Mouse (Mus musculus) heart, embryonic 12.5 days (tissue): ENCODE measurements around the gene Yae1d1. TPM values are rescaled to one million over a fixed set of nuclear protein-coding genes. Genes with fewer than 3 reads are reported as not detected.
"Not testable (repeated sequence)": the region's sequence is repeated elsewhere in the genome, so short reads cannot be mapped to it uniquely, and the experiment has no call there.

Experiments
- ATAC-seq: fragments of 200-750 bp; cut with Nextera tagmentation; 2 replicates; pipeline ENCODE4 v1.8.0; 2017; ENCODE audit warnings: moderate TSS enrichment, moderate library complexity; ENCODE audit not compliant: insufficient number of reproducible peaks, low FRiP score
- H3K27ac ChIP-seq: fragments of 300-500 bp; sonication (generic); 2 replicates; pipeline ENCODE4 v1.5.1; 2016; ENCODE audit warnings: mild to moderate bottlenecking, moderate library complexity; ENCODE audit not compliant: poor library complexity, severe bottlenecking
- H3K27me3 ChIP-seq: fragments of 300-500 bp; sonication (generic); replicated peaks from 2 replicates; pipeline ENCODE4 v1.6.1; 2016; ENCODE audit warnings: mild to moderate bottlenecking, moderate library complexity
- H3K36me3 ChIP-seq: fragments of 300-500 bp; sonication (generic); 2 replicates; pipeline ENCODE4 v1.6.1; 2016; ENCODE audit warnings: mild to moderate bottlenecking, moderate library complexity
- H3K4me1 ChIP-seq: fragments of 300-500 bp; sonication (generic); replicated peaks from 2 replicates; pipeline ENCODE4 v1.6.1; 2016; ENCODE audit warnings: mild to moderate bottlenecking
- H3K4me2 ChIP-seq: fragments of 300-500 bp; sonication (generic); 2 replicates; pipeline ENCODE4 v1.6.1; 2016; ENCODE audit warnings: mild to moderate bottlenecking, moderate library complexity
- H3K4me3 ChIP-seq: fragments of 300-500 bp; sonication (generic); 2 replicates; pipeline ENCODE4 v1.5.1; 2016; ENCODE audit warnings: mild to moderate bottlenecking
- H3K9ac ChIP-seq: fragments of 300-500 bp; sonication (generic); 2 replicates; pipeline ENCODE4 v1.6.1; 2016; ENCODE audit warnings: mild to moderate bottlenecking, moderate library complexity
- H3K9me3 ChIP-seq: fragments of 300-500 bp; sonication (generic); replicated peaks from 2 replicates; pipeline ENCODE4 v1.6.1; 2016; ENCODE audit warnings: mild to moderate bottlenecking, moderate library complexity
- WGBS: fragments of 180-500 bp; shearing (Covaris S2); methylation state at CpG from one replicate; pipeline ENCODE4 v1.1.7; 2016; 5-methylcytosine and 5-hydroxymethylcytosine counted together
- polyA plus RNA-seq: library from polyadenylated mRNA; unstranded; fragments of >200 nt; fragmentation: Nextera tagmentation; extraction: Ambion mirVana; gene quantifications from 2 replicates; pipeline ENCODE4 v1.2.1, GENCODE M21; 2016

Yae1d1 gene
- polyA plus RNA-seq, 1 experiment from 2014 or later = 78.9 TPM

DNA sequence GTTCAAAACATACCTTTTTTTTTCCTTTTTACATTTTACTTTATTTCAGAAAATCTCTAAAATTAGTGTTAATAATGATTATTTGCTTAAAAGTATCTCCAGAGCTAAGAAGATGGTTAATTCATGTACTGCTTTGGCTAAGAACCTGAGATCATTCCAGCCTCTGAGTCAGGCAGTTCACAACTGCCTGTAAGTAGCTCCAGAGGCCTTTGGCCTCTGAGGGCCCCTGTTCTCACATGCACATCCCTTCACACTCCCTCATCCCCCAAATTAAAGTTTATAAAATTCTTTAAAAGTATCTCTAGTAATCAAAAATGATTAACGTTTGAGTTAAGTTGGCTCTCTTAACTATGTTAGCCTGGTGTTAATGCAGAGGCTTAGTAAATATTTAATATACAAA, 17.7 kb downstream of the Yae1d1 start:
- H3K4me1 ChIP-seq = no peaks in the 10 kb centered on the region
- no peak overlapping the region for H3K9ac ChIP-seq
- 83% methylated on average over 1 of the region's 1 CpGs for WGBS
- H3K27ac ChIP-seq = no peak overlapping the region
- ATAC-seq = no peak
- no peaks in the 10 kb centered on the region for H3K27me3 ChIP-seq
- 0 out of 2 replicates have a peak, but pooled peaks cover 3% of the 10 kb centered on the region for H3K36me3 ChIP-seq
- peaks cover 3% of the 10 kb centered on the region for H3K9me3 ChIP-seq
- no peak overlapping the region for H3K4me3 ChIP-seq
- H3K4me2 ChIP-seq = no peak overlapping the region

DNA sequence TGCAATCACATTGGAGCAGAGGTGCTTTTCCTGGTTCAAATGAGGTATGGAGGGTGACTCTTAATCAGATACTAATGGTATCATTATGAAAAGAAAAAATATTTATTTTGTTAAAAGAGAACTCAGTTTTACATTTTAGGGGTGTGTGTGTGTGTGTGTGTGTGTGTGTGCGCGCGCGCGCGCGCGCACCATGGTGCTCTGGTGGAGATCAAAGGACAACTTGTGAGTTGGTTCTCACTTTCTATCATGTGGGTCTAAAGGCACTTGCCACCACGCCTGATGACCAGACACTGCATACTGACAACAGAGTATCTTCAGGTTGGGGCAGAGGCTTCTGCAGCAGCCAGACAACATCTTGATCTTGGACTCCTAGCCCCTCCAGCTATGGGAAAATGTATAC, 18.4 kb downstream of the Yae1d1 start:
- Histone ChIP-seq H3K36me3 (0 out of 2 replicates have a peak, but pooled peaks cover 3% of the 10 kb centered on the region), H3K4me3 (no peak overlapping the region), H3K4me2 (no peak overlapping the region), H3K4me1 (no peaks in the 10 kb centered on the region), H3K27me3 (no peaks in the 10 kb centered on the region), H3K9me3 (peaks cover 3% of the 10 kb centered on the region), H3K27ac (no peak overlapping the region), H3K9ac (no peak overlapping the region)
- 92% methylated on average over 9 of the region's 9 CpGs for WGBS
- ATAC-seq = no peak

DNA sequence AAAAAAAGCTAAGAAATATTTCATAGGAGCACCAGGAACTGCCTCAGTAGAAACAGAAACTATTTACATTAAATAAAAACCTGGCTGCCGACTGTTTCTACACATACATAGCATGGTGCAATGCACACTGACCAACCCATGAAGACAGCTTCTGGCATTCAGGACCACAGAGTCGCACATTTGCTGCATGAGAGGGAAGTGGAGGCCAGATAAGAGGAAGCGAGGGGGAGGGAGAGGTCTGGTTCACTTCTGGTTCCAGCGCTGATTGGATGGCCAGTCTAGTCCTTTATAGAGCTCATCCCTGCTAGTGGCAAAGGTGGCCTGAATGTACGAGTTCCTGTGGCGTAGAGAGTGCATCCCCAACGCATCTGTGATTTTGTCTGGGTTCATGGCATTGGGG, 32.5 kb downstream of the Yae1d1 start:
- Histone ChIP-seq H3K4me1 (no peaks in the 10 kb centered on the region), H3K27ac (no peak overlapping the region), H3K36me3 (no peaks in the 10 kb centered on the region), H3K27me3 (no peaks in the 10 kb centered on the region), H3K4me2 (no peak overlapping the region), H3K9me3 (no peaks in the 10 kb centered on the region), H3K4me3 (no peak overlapping the region), H3K9ac (no peak overlapping the region)
- no peak for ATAC-seq
- WGBS = 65% methylated on average over 7 of the region's 7 CpGs

DNA sequence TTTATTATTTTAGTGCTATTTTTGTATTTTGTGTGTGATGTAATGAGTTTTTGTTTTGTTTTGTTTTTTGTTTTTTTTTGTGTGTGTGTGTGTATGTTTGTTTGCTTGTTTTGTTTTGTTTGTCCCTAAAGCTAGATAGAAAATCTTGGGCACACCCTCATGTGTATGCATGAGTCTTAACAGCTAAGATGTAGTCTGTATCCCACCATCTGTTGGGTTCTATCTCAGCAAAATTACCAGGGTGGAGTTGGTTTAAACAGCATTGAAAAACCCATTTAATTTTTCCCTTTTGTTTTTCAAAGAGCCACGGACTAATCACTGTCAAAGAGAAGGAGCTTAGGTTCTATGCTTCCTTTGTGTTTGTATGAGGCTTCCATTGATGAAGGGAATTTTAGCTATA, 38.9 kb downstream of the Yae1d1 start:
- no peak overlapping the region for H3K27ac ChIP-seq
- H3K4me2 ChIP-seq = no peak overlapping the region
- H3K27me3 ChIP-seq = 0 out of 2 replicates have a peak, but pooled peaks cover 4% of the 10 kb centered on the region
- no peak overlapping the region for H3K9ac ChIP-seq
- H3K9me3 ChIP-seq = no peaks in the 10 kb centered on the region
- 58% methylated on average over 1 of the region's 1 CpGs for WGBS
- H3K4me1 ChIP-seq = no peaks in the 10 kb centered on the region
- H3K36me3 ChIP-seq = no peaks in the 10 kb centered on the region
- H3K4me3 ChIP-seq = no peak overlapping the region
- no peak for ATAC-seq

GRCm38 (mm10) chr13:17950581-17950980, 42.6 kb downstream of the Yae1d1 start:
- H3K9me3 ChIP-seq, H3K27me3 ChIP-seq, H3K36me3 ChIP-seq, H3K4me3 ChIP-seq, H3K9ac ChIP-seq, H3K4me2 ChIP-seq, ATAC-seq, H3K4me1 ChIP-seq, H3K27ac ChIP-seq: not testable (repeated sequence)
- WGBS = 80% methylated on average over 8 of the region's 8 CpGs

DNA sequence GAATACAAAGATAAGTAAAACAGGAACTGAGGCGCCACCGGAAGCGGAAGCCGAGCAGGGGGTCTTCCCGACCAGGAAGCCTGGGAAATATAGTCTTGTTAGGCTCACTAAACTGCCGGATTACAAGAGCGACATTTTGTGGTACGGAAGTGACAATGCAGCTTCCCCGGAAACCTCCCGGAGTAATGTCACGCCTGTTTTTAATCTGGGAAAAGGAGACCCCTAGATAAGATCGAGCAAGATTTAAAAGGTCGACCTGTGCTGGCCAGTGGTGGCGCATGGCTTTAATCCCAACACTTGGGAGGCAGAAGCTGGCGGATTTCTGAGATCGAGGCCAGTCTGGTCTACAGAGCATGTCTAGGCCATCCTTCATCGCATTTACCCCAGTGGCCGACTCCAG, 43.6 kb downstream of the Yae1d1 start:
- Histone ChIP-seq H3K4me3 (no peak overlapping the region), H3K36me3 (no peaks in the 10 kb centered on the region), H3K9ac (no peak overlapping the region), H3K4me1 (0 out of 2 replicates have a peak, but pooled peaks cover 4% of the 10 kb centered on the region), H3K9me3 (no peaks in the 10 kb centered on the region), H3K27ac (no peak overlapping the region), H3K4me2 (no peak overlapping the region; the same call in 1 of the 2 replicates), H3K27me3 (0 out of 2 replicates have a peak, but pooled peaks cover 4% of the 10 kb centered on the region)
- 61% methylated on average over 18 of the region's 18 CpGs for WGBS
- ATAC-seq = no peak

DNA sequence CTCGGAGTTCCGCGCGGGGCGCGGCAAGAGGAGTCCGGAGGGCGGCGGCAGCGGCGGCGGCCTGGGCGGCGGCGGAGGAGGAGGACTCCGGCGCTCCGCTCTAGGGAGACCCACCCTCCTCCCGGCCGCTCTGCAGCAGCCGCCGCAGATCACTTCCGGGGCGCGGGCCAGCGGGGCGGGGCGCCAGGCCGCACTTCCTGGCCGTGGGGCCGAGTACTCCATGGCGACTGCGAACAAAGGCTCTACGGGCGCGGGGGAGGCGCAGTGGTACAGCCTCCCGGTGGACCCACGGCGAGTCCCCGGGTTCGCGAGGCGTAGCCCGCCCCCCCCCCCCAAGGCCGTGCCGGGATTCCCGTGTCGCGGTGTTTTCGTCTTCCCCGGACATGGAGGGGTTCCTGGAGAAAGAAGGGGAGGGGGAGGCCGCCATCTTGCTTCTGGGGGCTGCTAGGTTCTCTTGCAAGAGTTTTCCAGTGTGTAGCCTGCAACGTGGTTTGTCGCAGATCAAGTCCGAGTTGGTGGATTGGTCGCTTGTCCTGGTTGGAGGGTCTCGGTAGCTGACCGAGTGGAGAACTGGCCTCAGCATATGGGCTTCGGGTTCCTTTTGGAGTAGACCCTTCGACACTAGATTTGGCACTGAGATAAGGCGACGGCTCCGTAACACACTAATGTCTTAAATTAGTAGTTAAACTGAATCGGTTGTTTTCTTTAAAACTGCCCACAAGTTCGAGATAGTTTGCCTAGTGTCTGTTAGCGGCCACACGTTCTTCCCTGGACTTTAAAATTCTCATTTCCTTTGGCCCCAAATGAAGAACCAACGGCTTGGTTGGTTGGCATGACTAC, 48.9 kb downstream of the Yae1d1 start, which contains the start of gene Rala:
Rala (minus strand) TSS at position 162 of the 840 bp plus-strand sequence.
- peak within 1 kb of the TSS; percentile 81 for H3K27ac ChIP-seq
- peak within 1 kb of the TSS; percentile 93 for H3K4me3 ChIP-seq
- WGBS = 7% methylated on average over 69 of the region's 69 CpGs
- H3K4me1 ChIP-seq = peaks cover 8% of the 10 kb centered on the region
- H3K36me3 ChIP-seq = no peaks in the 10 kb centered on the region
- peak; percentile 99 for ATAC-seq
- no peaks in the 10 kb centered on the region for H3K27me3 ChIP-seq
- H3K9me3 ChIP-seq = no peaks in the 10 kb centered on the region
- H3K9ac ChIP-seq = peak within 1 kb of the TSS; percentile 91
- H3K4me2 ChIP-seq = peak within 1 kb of the TSS; percentile 94

DNA sequence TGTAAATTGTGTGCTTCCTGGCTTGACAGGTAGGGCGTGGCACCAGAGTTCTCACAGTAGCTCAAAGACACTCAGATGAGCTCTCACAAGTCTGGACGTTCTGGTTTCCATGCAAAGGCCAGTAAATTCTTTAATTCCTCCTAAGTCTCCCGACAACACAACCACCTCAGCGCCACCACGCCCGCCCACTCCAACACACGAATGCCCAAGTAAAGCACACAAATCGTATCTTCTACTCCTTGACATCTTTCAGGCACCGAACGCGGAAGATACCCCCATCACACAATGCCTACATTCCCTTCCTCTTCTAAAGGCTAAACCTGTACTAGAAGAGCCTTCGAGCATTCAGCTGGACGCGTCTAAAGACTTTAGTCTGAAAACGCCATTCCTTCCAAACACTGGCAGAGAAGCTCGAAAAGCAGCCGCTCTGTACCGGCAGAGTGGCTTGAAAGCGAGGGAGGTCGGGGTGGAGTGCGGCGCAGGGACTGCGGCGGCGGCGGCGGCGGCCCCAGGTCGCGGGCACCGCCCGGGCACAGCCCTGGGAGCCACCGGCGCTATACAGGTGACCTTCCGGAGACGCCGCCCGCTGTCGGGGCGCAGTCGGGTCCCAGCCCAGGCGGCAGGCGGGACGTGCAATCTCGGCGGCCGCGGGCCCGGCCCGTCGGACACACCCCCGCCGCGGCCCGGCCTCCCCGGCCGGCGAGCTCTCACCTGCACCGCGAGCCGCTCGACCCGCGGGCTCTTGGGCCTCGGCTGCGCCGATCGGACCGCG, 49.7 kb downstream of the Yae1d1 start:
- Histone ChIP-seq H3K4me3 (peak overlapping the region; percentile 93), H3K4me2 (peak overlapping the region; percentile 94), H3K9ac (peak overlapping the region; percentile 91), H3K9me3 (no peaks in the 10 kb centered on the region), H3K36me3 (no peaks in the 10 kb centered on the region), H3K27ac (peak overlapping the region; percentile 81), H3K27me3 (no peaks in the 10 kb centered on the region), H3K4me1 (peaks cover 8% of the 10 kb centered on the region)
- under 1% methylated on average over 52 of the region's 70 CpGs for WGBS
- ATAC-seq = peak; percentile 82

DNA sequence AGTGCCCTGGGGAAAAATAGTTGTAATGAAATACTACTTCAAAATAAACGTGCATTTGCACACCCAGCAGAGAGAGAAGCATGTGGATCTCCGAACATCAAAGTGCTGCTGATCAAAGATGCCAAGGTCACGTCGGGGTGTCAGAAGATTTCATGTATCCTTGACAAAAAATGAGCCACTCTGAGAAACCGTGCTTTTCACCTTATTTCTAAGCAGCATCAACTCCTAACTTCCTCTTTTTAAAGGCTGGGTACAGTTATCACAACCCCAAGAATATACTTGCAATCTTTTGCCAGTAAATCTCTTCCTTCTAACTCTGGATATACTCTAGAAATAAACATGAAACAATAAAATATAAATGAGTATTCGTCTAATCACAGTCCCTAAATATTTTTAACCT, 50.8 kb downstream of the Yae1d1 start:
- Histone ChIP-seq H3K4me3 (no peak overlapping the region), H3K4me2 (no peak overlapping the region), H3K27ac (no peak overlapping the region), H3K9me3 (no peaks in the 10 kb centered on the region), H3K9ac (no peak overlapping the region), H3K4me1 (peaks cover 8% of the 10 kb centered on the region), H3K36me3 (no peaks in the 10 kb centered on the region), H3K27me3 (no peaks in the 10 kb centered on the region)
- no peak for ATAC-seq
- WGBS = 74% methylated on average over 6 of the region's 6 CpGs
